Mouse (Mus musculus): ENCODE data around the gene Dbndd2.

Dbndd2 gene

DNA sequence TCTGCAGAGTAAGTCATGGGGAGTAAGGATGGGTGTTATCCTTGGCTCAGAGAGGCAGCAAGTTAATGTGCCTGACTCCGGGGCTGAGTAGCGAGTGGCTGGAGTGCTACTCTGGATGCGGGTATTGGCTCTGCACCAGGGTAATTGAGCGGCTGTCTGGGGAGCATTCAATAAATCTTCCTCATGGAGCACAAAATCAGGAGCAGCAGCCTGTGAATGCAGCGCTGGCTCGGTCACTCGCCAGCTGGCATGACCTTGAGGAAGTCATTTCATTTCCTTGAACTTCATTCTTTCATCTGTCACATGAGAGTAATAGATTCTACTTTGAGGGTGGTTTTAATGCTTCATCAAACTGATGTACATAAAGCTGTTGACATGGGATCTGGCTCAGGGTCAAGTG, 14.6 kb downstream of the Dbndd2 start:
- DNase-seq (ENCODE audit: low read depth, low spot score), result no peak

DNA sequence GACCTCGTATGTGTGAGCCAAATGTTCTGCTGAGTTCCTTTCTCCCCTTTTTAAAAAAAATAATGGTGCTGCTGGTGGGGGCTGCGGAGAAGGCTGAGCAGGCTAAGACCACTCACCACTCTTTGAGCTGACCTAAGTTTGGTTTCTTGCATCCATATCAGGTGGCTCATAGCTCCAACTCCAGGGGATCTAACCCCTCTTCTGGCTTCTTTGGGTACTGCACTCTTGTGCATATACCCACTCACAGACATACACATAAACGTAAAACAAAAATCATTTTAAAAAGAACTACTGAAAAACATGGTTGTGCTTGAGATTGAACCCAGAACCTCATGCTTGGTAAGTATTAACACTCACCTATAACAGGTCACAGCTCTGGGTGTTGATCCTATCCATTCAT, 19.0 kb downstream of the Dbndd2 start:
- DNase-seq (ENCODE audit: low read depth, low spot score), result no peak

GRCm38 (mm10) chr2:164505619-164506347, 19.9 kb downstream of the Dbndd2 start:
- DNase-seq (ENCODE audit: low read depth, low spot score), result no peak

DNA sequence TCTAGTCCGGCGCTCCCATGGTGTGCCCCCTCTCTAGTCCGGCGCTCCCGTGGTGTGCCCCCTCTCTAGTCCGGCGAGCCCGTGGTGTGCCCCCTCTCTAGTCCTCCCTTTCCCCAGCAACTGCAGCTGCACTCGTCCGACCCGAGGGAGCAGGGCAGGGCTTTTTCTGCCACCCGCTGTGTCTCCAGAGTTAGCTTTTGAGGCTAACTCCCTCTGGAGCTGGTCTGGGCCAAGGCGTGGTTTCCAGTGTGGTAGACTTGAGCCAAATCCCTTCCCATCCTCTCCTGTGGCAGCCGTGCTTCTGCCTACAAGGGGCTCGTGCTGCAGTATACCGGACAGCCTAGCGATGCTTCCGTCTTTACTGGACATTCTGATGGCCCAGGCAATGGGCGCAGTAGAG, 21.9 kb downstream of the Dbndd2 start:
- no peak for DNase-seq (ENCODE audit: low read depth, low spot score)

DNA sequence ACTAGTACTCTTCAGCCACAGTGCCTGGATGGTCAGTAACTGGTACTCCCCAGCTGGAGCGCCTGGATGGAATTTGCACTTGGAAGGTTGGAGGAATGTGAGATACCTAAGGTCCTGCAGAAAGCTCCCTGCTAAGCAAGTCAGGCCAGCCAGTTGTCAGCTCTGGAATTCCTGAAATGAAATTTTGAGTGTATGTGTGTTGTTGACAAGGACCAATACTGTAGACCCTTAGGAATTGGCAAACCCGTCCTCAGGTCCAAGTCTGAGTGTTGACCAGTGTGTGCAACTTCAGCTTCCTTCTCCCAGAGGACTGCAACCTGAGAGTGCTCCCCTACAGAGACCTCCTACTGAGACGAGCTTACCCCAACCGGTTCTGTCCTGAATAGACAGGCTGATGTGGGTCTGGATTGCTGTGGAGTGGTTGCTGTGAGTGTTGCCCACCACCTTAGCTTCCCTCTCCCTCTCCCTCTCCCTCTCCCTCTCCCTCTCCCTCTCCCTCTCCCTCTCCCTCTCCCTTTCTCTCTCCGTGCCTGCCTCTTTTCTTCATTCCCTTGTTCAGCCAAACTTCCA, 24.8 kb downstream of the Dbndd2 start:
- DNase-seq (ENCODE audit: low read depth, low spot score), result no peak

DNA sequence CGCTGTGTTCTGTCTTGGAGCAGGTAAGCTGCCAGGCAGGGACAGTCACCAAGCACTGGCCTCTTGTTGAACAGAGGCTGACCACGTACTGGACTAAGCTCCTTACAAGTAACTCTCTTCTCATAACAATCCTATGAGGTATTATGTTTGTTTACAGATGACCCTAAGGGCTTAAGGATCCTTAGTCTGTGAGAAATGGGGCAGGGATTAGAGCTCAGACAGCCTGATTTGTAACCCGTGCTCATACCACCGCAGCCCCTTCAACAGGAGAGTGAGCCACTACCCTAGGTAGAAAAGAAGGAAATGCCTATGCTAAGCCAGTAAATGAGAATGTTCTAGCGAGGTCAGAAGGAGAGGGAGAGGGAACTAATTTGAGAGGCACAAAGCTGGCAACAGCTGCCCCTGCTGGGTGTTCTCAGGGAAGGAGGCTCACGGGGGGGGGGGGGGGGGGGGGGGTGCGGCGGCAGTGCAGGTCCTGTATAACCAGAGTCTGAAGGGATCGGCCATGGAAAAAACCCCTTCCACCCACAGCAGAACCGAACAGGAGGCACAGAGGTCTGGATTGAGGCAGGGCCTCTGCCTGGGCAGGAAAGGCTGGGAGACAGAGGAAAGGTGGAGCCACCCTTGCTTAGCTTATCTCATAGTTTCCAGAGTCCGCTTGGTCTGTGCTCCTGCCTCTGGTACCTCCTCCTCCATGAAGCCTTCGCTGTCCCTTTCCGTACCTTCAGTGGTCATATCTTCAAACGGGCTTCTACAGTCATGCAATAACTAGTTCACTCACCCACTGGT, 26.4 kb downstream of the Dbndd2 start:
- no peak for DNase-seq (ENCODE audit: low read depth, low spot score)

- DNase-seq (ENCODE audit: low read depth, low spot score), result no peak
Observed at GRCm38 (mm10) chr2:164513389-164513788, 27.5 kb downstream of the Dbndd2 start.

- no peak for DNase-seq (ENCODE audit: low read depth, low spot score)
Observed at GRCm38 (mm10) chr2:164514916-164515315, 29.0 kb downstream of the Dbndd2 start.

DNA sequence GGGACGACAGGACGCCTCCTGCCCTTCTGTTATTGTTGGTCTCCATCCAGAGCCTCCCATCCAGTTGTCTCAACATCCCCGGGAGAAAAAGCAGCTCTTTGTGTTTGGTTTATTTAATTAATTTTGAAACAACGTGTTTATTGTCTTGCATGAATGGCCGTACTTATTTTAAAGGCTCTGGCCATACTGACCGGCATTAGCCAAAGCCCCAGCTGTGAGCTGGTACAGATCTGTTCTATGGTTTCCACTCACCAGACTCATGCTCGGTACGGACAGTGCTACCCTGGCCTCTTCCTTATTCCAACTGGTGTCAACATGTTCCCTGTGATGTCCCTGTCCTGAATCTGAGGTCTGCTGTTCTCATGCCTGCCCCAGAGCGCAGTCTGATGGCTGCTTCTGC, 30.0 kb downstream of the Dbndd2 start:
- DNase-seq (ENCODE audit: low read depth, low spot score), result peak; percentile 92

DNA sequence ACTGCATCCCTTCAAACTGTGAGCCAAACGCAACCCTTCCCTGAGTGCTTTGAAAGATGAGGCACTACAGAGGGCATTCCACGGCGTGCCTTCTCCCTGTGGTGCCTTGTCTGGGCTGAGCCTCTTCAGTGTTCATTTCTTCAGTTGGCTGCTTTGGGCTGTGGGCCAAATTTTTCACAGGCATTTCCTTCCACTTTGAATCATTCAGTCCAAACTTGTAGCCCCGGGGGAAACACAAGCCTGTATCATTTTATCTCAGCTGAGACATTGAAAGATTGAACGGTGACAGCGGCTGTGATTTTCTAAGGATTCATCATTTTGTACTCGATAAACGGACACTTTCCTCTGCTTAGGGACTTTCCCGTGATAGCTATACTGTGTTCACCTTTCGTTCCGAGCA, 30.7 kb downstream of the Dbndd2 start:
- no peak for DNase-seq (ENCODE audit: low read depth, low spot score)

DNA sequence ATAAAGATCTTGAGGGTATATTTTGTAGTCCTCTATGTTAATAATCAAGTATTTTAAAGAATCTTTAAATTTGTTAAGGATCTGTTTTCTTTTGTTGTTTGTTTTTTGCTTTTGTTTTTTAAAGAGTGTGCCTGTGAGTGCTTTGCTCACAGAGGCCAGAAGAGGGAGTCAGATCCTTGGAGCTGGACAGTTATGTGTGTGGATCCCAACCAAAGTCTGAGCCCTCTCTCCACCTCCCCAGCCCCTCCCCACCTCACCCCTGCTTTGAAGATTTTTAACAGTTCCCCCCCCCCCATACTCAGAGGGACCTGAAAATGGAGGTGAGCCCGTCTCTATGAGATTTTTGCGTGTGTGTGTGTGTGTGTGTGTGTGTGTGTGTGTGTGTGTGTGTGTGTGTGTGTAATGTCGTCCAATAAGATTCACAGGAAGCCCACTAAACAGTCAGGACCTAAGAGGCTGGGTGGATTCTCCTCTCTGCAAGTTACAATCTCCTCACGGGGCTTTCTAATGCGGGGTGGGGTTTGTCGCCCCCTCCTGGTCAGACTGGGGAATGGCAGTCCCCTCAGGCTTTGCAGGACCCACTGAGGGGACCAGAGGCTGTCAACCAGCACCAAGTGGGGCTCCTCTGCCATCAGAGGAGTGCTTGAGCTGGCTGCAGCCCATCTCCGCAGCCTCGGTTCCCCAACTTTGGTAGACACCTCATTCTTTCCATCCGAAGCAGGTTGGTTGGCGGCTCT, 31.7 kb downstream of the Dbndd2 start:
- DNase-seq (ENCODE audit: low read depth, low spot score), result peak; percentile 61

GRCm38 (mm10) chr2:164518266-164519170, 32.6 kb downstream of the Dbndd2 start:
- DNase-seq (ENCODE audit: low read depth, low spot score), result peak; percentile 40

DNA sequence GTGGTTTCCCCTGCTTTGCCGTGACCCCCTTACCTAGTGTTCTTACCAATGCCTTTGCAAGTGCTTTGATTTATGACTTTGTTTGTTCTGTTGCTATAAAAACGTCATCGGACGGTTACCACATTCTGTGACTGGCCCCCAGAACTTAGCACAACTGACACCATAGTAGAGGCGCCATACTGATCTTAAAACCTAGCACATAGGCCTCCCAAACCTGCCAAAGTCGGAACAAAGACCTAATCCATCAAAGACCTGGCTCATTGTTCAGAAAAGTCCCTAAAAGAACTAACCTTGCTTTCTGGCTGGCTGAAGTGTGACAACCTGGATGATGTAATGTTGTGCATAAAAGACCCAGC, 33.2 kb downstream of the Dbndd2 start:
- DNase-seq (ENCODE audit: low read depth, low spot score), result no peak

GRCm38 (mm10) chr2:164520782-164521181, 34.9 kb downstream of the Dbndd2 start:
- peak; percentile 68 for DNase-seq (ENCODE audit: low read depth, low spot score)

DNA sequence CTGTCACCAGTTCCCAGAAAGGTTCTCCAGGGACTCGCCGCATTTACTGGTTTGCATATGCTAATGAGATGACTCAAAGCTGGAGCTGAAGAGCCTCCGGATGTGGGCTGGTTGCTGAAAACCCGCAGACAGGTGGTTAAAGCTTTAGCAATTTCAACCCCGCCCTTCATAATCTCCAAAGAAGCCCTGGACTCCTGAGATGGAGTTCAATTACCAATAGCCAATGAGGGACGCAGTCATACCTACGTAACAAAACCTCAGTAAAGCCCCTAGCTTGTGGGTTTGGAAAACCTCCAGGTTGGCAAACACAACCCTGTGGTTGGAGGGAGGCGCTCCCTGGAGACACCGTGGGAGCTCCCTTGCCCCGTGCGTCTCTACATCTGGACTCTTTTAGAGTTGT, 35.9 kb downstream of the Dbndd2 start:
- peak; percentile 63 for DNase-seq (ENCODE audit: low read depth, low spot score)

- no peak for DNase-seq (ENCODE audit: low read depth, low spot score)
Observed at GRCm38 (mm10) chr2:164522280-164522679, 36.4 kb downstream of the Dbndd2 start.

DNA sequence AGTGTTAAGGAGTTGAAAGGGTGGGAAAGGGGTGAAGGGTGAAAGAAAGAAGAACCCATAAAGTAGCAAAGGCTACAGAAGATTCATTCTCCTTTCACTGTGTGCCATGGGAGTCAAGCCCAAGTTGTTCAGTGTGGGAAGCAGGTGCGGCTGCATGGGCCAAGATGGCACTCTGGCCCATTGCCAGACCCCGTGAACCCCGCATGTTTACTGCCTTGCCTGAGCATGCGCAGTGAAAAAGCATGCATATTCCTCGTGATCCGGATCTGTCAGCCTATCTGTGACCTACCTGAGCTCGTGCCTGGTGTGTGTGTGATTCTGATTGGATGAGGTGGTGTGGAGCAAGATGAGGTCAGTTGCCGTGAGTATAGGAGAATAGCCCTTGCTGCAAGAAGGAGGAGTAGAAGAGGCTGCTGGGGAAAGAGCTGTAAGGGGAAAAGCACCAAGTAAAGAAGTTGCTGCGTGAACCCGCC, 37.4 kb downstream of the Dbndd2 start:
- peak; percentile 31 for DNase-seq (ENCODE audit: low read depth, low spot score)

GRCm38 (mm10) chr2:164528557-164528956, 42.7 kb downstream of the Dbndd2 start:
- DNase-seq (ENCODE audit: low read depth, low spot score), result no peak

DNA sequence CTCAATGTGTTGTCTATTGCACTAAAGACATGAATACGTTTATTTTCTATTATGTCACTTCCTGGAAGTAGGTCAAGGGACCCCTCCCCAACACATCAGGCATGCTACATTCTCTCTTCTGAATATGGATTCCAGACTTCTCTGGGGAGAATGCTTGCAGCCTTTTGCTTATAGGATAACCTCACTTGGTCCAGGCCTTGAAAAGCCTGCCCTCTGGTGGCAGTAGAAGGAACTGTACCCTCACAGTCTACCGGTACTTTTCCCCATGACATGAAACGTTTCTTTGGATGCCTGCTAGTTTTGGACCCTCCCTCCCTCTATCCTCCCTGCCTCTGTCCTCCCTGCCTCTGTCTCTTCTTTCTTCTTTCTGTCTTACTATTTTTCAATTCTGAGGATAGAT, 45.3 kb downstream of the Dbndd2 start:
- peak; percentile 80 for DNase-seq (ENCODE audit: low read depth, low spot score)

DNA sequence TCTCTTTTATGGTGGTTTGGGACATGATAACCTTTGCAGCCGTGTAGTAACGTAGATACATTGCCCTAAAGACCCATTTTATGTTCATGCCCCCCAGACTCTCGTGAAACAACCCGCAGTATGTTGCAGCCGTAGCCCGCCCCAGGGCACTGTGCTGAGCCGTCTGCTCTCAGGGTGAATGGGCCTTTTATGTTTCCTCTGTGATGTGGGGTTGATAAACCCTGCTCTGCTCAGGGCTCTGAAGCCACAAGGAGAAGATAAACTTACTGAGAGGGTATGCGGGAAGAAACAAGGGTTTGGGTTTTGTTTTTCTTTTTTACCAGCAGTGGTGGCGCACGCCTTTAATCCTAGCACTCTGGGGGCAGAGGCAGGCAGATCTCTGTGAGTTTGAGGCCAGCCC, 48.4 kb downstream of the Dbndd2 start:
- DNase-seq (ENCODE audit: low read depth, low spot score), result no peak

DNA sequence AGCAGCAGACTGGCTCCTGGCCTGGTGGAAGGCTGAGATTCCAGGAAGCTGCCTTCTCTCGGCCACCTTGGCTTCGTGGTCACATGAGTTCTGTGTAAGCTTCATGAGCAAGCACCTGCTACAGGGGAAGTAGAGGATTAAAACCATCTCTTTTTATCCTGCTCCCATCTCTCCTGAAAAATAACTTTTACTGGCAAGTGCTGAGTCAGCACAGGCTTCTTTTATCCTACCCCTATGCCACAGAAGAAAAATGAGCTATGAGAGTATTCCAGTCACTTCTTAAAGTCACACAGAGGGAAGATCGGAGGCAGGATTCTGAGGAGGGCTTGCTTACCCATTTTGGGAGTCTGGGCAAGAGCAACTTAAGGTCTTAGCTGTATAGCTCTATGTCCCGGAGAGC, 51.1 kb downstream of the Dbndd2 start:
- no peak for DNase-seq (ENCODE audit: low read depth, low spot score)

Measured in brain, adult 2 months (tissue).